Mouse (Mus musculus) cerebellum, postnatal 14 days (tissue): ENCODE results near the gene Zfp36l2.
"Not testable (repeated sequence)": the region's sequence is repeated elsewhere in the genome, so short reads cannot be mapped to it uniquely, and the experiment has no call there.

Source experiments
- DNase-seq, 2 experiments: peaks; one replicate each; pipeline ENCODE4 v3.0.0; 2021; ENCODE audit warnings: mixed read lengths in 2 of 2

The Zfp36l2 gene

GRCm38 (mm10) chr17:84194282-84195002 is 6.7 kb upstream of the Zfp36l2 start:
- no peak for DNase-seq

DNA sequence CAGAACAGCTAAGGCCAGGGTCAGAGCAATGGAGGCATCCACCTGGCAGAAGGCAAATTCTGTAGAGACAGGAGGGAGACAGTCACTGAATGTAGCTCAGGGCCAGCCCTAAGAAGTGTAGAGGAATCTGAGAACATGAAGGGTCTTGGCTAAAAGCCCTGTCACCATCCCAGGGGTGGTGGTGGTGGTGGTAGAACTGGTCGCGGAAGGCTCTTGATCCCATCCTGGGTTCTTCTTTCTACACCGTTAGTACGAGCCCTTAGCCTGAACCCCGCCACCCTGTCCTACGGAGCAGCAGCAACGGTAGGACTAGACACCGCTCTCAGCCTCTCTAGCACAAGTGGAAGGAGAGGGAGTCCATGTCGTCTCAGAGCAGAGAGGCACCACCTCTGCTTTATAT is 5.7 kb upstream of the Zfp36l2 start:
- DNase-seq, result no peak

GRCm38 (mm10) chr17:84191946-84192345 is 4.2 kb upstream of the Zfp36l2 start:
- no peak for DNase-seq

DNA sequence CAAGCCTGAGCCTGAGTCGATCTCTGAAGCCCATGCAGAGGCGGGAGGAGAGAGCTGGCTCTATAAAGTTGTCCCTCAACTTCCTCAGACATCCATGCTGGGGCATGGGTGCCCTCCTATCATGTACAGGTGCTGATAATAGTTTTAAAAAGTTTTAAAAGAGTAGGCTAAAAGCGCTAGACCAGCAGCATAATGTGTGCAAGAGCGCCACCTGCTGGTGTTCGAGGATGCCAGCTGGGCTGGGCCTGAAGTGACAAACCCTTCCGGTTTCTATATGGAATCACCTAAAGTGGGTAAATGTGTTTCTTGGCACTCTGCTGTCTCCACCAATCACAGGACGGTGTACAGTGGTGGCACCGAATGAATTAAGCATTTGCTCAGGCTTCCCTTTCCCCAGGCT is 3.1 kb upstream of the Zfp36l2 start:
- DNase-seq, result peak; percentile 86 to 88

DNA sequence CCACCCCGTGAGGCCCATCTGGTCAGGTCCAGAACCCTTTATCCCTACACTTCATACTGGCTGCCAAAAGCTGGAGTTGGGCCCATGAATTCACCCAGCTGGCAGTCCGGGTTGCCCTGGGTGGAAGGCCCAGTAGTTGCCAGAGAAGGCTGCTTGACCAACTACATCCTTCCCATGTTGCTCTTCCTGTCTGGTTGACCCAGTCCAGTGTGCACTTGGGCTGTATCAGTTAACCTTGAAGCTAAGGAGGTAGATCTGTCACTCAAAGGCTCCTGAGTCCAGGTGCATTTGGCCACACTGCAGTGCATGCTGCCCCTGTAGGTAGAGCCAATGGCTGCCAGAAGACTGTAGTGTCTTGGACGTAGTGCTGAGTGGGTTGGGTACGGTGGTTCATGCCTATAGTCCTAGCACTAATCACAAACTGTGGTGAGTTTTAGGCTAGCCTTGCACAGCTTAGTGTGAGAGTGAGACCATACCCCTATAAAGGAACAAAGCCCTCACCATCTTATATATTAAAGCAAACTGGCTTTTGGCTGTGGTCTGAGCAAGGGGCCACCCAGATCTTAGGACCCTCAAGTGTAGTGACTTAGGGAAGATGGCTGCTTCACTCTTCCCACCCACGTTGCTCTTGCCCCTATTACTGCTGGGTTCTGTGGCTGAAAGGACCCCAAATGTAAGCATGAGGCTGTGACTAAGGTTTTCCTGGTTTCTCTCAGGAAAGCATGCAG is 1.5 kb upstream of the Zfp36l2 start:
- peak; percentile 24 to 26 for DNase-seq

DNA sequence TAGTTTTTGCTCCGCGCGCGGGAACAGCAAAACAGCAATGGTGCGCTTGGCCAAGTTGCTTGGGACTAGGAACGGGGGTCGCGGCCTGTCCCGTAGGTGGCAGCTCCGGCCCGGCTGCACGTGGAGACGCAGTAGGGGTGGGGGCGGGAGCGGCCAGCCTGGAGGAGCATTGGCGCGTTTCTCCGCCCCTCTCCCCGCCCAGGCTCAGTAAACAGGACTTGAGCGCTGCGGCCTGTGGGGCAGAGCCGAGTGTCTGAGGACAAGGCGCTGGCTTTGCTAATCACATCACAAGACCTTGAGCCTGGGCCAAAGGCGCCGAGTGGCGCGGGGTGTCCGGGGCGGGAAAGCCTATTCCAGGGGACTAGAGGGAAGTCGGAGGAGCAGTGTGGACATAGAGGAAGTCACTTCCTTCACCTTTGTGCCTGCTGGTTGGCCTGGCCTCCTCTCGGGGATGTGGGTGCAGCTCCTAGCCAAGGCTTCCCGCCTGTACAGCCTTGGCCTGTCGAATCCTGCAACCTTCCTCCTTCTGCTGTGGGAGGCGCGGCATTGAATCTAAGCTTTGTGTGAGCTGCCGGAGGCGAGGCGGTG is 721 bp upstream of the Zfp36l2 start:
- peak; percentile 68 to 72 for DNase-seq

GRCm38 (mm10) chr17:84187264-84187663 is 483 bp downstream of the Zfp36l2 start:
- DNase-seq, result not testable (repeated sequence)

DNA sequence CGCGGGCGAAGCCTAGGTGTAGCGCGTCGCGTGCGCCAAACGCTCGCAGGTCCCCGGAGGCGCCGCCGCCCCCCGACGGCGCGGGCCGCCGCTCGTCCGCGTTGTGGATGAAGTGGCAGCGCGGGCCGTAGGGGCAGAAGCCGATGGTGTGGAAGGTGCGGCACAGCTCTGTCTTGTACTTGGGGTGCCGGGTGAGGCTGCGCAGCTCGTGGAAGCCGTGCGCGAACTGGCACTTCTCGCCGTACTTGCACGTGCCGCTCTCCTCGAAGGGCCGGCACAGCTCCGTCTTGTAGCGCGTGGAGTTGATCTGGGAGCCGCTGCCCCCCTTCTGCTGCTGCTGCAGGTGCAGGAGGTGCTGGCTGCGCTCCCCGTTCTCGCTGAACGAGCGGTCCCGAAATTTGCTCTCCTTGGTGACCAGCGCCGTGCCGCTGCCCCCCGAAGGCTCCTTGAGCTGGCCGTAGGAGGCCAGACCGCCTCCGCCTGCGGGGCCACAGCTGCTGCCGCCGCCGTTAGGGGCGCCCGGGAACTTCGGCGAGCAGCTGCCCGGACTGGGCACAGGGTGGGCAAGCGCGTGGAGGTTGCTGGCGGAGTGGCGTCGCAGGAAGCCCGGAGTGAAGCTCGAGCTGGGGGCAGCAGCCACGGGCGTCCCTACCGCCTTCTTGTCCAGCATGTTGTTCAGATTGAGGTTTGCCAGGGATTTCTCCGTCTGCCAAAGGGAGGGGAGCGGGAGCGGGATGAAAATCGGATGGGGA is 1.1 kb downstream of the Zfp36l2 start:
- peak; percentile 31 to 33 for DNase-seq

DNA sequence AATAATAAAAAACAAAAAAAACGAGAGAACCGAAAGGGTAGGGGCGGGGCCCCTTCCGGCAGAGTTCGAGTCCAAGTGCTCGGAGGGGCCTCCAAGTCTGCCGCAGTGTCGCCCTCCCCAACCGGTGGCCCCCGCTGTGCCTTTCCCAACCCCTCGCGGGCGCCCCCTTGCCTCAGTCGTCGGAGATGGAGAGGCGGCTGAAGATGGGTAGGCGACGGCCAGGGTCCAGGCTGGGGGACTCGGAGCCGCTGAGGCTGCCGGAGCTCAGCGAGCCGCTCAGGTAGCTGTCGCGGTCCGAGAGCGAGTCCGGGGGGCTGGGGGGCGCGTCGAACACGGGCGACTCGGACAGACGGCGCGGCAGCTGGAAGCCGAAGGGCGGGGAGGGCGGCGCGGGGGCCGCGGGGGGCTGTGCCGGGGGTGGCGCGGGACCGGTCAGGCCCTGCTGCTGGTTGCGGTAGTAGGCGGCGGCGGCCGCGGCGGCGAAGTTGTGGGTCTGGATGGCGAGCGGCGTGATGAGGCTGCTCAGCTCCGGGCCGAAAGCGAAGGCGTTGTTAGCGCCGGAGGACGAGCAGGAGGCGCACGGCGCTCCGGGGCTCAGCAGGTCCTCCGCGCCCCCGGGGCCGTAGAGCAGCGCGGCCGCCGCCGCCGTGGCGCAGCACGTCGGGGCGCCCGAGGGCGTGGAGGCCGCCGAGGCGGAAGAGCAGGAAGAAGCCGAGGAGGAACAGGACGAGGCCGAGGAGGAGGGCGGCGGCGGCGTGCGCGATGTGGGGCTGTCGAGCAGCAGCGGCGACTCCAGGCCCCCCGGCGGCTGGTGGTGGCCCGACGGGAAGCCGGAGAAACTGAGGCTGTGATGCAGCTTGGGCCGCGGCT is 1.9 kb downstream of the Zfp36l2 start:
- peak; percentile 55 to 70 for DNase-seq

DNA sequence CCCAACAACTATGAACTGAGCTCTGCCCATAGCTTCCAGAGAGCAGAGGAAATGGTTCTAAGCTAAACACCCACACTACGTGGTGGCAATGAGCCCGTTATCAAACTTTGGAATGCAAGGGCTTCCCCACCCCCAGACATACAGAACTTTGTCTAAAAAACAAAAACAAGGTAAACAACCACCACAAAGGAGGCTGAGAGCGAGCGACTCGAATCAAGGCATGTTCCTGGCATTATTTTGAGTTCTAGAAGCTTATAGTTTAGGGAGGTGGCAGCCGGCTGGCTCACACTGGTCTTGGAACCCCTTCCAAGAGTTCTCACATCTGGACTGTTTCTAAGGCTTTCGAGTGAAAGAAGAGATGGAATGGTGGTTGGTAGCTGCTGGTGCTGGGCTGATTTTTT is 2.7 kb downstream of the Zfp36l2 start:
- no peak for DNase-seq

GRCm38 (mm10) chr17:84183291-84183781 is 4.4 kb downstream of the Zfp36l2 start:
- DNase-seq, result peak; percentile 48 to 54

DNA sequence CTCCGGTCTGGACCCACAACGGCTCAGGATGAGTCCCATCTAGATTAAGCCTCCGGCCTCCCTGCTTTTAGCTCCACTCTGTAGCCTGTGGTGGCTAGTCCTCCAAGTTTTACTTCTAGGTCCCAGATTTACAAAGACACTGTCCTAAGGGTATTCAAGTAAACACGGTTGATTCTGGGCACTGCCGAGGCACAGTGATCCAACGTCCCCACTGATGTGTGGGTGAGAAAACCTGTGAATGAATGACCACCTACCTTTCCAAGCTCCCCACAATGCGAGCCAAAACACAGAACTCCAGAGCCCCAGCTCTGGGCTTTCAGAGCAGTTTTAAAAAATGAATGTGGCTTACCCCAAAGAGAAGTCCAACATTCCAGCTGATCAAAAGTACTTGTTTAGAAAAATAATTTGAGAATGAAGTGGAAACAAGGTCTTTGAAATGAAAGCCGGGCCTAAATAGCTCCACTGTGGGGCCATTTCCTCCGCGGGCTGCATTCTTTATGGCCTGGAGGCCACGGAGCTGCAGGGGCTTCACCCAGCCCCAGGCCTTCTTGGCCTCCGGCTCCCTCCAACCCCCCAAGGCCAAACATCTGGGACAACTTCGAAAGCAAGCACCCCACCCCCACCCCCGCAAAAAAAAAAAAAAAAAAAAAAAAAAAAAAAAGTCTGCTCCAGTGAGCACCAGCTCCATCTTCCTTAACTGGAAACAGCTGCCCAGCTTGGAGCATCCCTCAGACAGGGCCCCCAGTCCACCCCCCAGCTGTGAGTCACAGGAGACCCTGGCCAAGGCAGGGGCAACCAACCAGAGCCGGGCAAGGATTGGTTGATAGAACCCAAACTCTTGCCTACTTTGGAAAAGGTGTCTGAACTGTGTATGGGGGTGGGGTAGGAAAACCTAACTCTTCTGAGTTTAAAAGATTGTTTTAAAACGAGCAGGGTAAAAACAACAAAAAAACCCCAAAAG is 5.2 kb downstream of the Zfp36l2 start:
- no peak for DNase-seq

- peak; percentile 22 to 24 for DNase-seq
Observed at GRCm38 (mm10) chr17:84181502-84182310, 6.0 kb downstream of the Zfp36l2 start.

DNA sequence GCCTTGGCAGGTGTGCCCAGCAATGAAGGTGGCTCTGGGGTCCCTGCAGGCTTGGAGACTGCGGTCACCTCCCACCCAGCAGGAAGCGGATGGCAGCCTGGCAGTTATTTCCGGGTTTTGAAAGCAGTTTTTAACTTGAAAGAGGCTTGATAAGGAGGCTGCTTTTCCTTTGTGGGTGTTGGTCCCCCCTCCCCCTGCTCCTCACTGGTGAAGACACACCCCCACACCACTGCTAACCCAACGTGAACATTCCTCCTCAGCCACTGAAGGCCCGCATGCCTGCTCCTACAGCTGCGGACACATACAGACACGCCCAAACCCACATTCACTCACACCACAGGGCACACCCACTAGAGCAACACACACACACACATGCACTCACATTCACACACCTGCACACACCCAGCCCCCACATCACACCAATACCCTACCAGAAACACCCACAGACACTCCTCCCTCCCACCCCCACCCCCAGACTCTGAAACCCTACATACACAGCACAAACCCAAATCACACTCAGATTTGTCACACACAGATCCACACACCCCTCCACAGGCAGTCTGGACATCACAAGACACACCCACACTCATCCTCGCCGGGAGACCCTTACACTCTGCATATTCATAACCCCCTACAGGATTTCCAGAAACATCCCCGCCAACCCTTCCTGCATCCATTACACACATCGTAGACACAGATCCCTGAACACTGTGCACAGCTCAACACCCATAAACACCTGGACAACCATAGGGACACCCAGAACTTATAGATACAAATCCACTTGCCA is 6.8 kb downstream of the Zfp36l2 start:
- DNase-seq, result no peak

DNA sequence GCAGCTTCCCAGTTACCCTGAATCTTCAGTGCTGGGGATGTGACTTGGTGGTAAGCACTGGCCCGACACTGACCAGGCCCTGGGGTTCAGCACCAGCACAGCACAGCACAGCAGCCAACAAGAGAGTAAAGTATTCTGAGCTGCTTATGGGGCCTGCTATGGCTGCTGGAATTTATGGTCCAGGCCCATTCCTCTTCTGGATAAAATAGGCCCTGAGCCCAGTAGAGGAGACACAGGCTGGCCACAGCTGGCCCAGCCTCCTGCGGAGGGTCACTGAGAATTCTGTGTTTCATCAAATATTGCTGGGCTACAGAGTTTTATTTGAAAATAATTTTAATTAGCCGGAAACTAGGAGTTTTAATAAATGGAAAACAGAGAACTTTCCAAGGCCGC is 7.8 kb downstream of the Zfp36l2 start:
- no peak for DNase-seq

DNA sequence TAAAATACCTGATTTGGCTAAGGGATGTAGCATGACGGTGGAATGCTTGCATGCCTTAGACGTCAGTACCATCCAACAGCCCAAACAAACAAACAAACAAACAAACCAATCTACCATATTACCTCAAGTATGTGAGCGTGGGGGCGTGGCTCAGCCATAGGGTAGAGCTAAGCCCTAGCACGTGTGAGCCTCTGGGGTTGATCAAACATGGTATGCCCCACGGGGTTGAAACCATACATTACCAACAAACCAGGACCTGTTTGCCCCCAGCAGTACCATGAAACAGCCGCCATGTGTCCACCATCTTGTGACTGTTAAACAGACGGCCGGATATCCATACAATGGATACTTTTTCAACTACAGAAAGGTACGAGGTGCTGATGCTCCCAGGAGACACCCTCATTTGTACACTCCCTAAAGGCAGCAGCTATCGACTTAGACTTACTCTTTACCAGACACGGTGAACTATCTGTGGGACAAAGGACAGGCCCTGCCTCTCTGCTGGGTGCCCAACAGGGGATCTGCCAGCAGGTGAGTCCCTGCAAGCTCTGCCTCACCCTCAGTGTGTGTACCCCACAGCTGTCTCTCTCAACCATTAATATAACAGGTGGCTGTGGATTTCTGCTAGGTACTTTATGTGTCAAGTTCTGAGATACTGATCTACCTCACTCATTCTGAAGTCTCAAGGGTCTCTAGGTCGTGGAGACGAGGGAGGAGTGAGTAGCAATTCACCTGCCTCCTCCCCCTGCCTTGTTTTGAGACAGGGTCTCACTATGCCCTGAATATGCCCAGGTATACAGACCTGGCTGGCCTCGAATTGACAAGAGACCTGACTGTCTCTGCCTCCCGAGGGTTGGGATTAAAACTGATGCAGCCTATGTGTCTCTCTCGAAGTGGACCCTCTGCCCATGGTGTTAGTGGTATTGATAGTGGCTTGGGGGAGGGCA is 8.4 kb downstream of the Zfp36l2 start:
- DNase-seq, result no peak

DNA sequence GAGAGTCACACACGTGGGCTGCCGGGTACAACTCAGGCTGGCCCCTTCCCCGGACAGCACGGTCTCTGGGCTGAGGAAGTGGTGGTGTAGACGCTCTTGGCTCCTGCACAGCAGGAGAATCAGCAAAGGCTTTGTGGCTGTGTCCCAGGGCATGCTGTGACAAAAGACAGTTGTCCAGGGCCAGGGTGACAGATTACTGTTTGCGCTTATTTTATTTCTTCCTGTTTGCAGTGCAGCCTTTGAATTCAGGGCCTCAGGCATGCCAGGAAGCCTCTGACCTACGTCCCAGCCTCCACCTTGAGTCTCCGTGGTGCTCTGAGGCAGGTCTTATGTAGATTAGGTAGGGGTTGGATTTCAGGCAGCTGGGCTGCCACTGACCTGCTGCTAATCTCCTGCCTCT is 10.3 kb downstream of the Zfp36l2 start:
- DNase-seq, result no peak

DNA sequence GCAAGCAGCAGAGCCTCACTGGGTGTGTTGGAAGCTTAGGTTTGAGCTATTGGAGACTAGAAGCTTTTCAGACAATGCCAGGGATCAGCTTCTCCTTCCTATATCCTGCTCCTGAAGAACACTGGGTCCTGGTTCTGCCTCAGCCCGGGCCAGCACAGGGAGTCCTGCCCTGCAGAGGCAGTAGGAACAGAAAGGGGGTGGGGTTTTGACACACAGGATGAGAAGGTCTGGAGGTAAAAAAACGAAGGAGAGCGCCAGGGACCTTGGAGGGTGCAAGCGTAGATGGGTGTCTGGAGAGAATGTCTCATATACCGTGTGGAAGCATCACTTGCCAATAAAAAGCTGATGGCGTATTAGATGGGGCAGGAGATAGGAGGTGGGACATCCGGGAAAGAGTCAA is 11.3 kb downstream of the Zfp36l2 start:
- no peak for DNase-seq
